Mouse (Mus musculus): ENCODE measurements at regions not wholly inside any gene's neighbourhood (a gene's known extent, or its start where the extent isn't known, plus 50 kb on each side); places are given as distances from the start of the nearest gene placed in this dataset.

DNA sequence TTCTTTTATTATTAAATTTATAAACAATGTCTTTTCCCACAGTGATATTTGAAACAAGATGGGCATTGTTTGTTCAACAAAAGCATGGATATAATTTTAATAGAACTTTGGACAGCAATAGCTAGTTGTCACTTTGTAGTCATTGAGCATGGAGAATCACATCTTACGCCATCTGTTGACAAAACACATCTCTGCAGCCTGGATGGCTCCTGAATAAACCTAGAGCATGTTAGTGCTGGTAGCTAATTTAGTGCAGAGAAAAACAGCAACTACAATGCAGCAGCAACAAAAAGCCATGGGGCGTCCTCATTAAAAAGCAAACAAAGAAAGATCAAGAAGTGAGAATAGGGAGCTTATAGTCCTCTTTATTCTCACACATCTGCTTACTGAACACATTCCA is 900.9 kb upstream of the Cdh7 start:
- peak; percentile 6 for DNase-seq (ENCODE audit: extremely low read depth, low read depth)

DNA sequence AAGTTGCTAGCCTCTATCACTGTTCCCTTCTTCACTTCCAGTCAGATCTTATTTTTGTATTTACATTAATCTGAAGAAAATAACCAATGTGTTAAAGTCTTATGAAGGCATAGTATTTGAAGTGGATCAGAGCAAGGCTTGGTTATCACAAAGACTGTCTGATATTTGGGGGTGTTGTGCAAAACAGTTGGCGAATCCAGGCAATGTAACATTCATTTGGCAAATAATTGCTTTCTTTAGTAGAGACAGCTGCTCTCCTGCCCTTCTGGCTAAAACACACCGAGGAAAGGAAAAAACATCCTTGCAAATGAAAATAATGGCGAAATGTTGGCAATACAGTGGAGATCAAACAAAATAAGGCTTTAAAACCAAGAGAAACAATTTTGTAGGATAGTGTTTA is 896.1 kb upstream of the Cdh7 start:
- DNase-seq (ENCODE audit: extremely low read depth, low read depth) = no peak

DNA sequence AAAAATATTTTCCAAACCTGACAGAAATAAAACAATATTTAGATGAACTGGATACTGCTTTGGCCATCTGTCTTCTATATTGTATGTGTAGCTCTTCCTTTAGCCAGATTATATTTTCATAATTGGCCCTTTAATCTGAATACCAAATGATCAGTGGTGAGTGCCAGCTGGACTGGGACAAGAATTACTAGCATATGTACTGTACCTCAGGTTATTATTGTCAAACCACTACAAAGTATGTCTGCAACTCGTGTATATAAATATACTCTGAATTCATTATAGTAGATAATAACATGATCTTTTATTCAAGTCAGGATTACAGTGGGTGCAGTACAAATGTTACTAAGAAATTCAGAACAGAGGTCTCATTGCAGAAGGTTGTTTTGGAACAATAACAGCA is 877.2 kb upstream of the Cdh7 start:
- DNase-seq (ENCODE audit: extremely low read depth, low read depth) = no peak

Data from MEL-GATA-1-ER (cell line).